Mouse (Mus musculus): ENCODE measurements at regions not wholly inside any gene's neighbourhood (a gene's known extent, or its start where the extent isn't known, plus 50 kb on each side); places are given as distances from the start of the nearest gene placed in this dataset.
A peak's percentile ranks its signal among the peaks of the same experiment; 100 is the strongest.

DNA sequence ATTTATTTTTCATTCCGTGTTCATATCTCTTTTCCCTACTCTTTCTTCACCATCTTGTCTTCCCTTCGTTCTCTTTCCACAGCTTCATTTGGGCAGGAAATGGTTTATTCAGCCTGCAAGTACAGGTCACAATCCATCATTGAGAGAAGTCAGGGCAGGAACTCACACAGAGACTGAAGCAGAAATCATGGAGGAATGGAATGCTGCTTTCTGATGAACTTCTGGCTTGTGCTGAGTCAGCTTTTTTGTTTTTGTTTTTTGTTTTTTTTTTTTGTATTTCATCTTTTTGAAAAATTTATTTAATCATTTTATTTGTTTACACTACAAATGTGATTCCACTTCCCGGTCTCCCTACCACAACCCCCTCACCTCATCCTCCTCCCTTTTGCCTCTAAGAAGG, 51.2 kb upstream of the Suclg2 start:
- no peak for ATAC-seq (ENCODE audit: low read depth)
- Histone ChIP-seq H3K27me3 (ENCODE audit: control insufficient read depth, insufficient read depth, low read depth, low read length) (no peaks in the 10 kb centered on the region), H3K4me3 (ENCODE audit: low read length) (no peak overlapping the region), H3K4me2 (ENCODE audit: low read depth, low read length) (no peak overlapping the region), H3K36me3 (ENCODE audit: control insufficient read depth, insufficient read depth, low read length) (no peaks in the 10 kb centered on the region), H3K9me3 (ENCODE audit: control insufficient read depth, low read length) (no peaks in the 10 kb centered on the region), H3K4me1 (replicated peaks; ENCODE audit: control insufficient read depth, insufficient read depth, low read length) (no peaks in the 10 kb centered on the region), H3K9ac (ENCODE audit: low read length) (no peak overlapping the region), H3K27ac (ENCODE audit: low read length) (no peak overlapping the region)
- 53% methylated on average over 3 of the region's 3 CpGs for WGBS

DNA sequence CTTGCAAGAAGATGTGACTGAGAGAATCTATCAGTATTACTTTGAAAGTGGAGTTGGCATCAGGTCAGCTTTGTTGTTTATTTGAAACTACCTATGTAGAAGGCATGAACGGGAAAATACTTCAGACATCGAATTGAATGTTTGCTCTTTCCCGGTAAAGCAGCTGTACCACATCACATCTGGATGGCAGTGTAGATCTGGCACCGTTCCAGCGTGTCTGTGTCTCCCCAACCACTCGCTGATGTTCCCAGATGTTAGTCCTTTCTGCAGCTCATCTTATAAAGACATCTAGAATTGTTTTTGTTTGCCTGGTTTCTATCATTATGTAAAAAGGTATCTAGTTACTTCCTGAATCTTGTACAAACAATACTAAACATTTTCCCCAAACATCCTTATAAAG, 83.1 kb upstream of the Suclg2 start:
- 28% methylated on average over 6 of the region's 6 CpGs for WGBS
- H3K4me1 ChIP-seq (replicated peaks; ENCODE audit: control insufficient read depth, insufficient read depth, low read length) = no peaks in the 10 kb centered on the region
- H3K9me3 ChIP-seq (ENCODE audit: control insufficient read depth, low read length) = no peaks in the 10 kb centered on the region
- no peak overlapping the region for H3K9ac ChIP-seq (ENCODE audit: low read length)
- no peaks in the 10 kb centered on the region for H3K27me3 ChIP-seq (ENCODE audit: control insufficient read depth, insufficient read depth, low read depth, low read length)
- ATAC-seq (ENCODE audit: low read depth) = no peak
- H3K4me2 ChIP-seq (ENCODE audit: low read depth, low read length) = no peak overlapping the region
- no peak overlapping the region for H3K27ac ChIP-seq (ENCODE audit: low read length)
- H3K4me3 ChIP-seq (ENCODE audit: low read length) = no peak overlapping the region
- no peaks in the 10 kb centered on the region for H3K36me3 ChIP-seq (ENCODE audit: control insufficient read depth, insufficient read depth, low read length)

DNA sequence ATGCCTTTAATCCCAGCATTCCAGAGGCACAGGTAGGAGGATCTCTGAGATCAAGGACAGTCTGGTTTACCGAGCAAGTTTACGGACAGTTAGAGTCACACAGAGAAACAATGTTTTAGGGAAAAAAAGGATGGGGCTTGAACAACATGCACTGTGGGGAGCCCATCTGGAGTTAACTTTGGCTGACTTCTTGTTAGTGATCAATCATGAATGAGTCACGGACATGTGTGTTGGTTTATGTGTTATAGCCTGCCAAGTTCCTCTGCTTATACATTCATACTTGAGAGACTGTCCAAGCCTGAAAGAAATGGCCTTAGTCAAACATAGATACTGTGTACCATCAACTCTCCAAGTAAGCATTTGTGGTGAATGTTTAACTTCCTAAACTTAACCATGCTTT, 122.9 kb upstream of the Suclg2 start:
- H3K4me3 ChIP-seq (ENCODE audit: low read length) = no peak overlapping the region
- no peaks in the 10 kb centered on the region for H3K27me3 ChIP-seq (ENCODE audit: control insufficient read depth, insufficient read depth, low read depth, low read length)
- no peak overlapping the region for H3K9ac ChIP-seq (ENCODE audit: low read length)
- peak; percentile 87 for ATAC-seq (ENCODE audit: low read depth)
- no peak overlapping the region for H3K27ac ChIP-seq (ENCODE audit: low read length)
- no peaks in the 10 kb centered on the region for H3K36me3 ChIP-seq (ENCODE audit: control insufficient read depth, insufficient read depth, low read length)
- no peaks in the 10 kb centered on the region; the same call in 1 of the 2 replicates for H3K4me1 ChIP-seq (replicated peaks; ENCODE audit: control insufficient read depth, insufficient read depth, low read length)
- 30% methylated on average over 3 of the region's 3 CpGs for WGBS
- no peaks in the 10 kb centered on the region for H3K9me3 ChIP-seq (ENCODE audit: control insufficient read depth, low read length)
- no peak overlapping the region for H3K4me2 ChIP-seq (ENCODE audit: low read depth, low read length)

DNA sequence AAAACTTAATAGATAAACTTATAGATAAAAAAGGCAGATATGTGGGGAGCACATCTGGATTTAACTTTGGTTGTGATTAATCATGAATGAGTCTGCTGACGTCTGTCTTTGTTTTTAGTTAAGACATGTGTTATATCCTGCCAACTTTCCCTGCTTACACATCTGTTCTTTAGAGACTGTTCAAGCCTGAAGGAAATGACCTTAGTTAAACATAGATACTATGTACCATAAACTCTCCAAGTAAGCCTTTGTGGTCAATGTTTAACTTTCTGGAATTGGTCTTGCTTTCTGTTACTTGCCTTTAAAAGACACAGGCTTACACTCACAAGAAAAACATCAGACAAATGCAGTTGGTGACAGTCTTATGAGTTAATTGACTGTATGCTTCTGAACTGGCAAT, 127.9 kb upstream of the Suclg2 start:
- WGBS = 3% methylated on average over 1 of the region's 1 CpGs
- no peak overlapping the region for H3K4me2 ChIP-seq (ENCODE audit: low read depth, low read length)
- H3K9ac ChIP-seq (ENCODE audit: low read length) = no peak overlapping the region
- H3K4me3 ChIP-seq (ENCODE audit: low read length) = no peak overlapping the region
- H3K36me3 ChIP-seq (ENCODE audit: control insufficient read depth, insufficient read depth, low read length) = no peaks in the 10 kb centered on the region
- H3K4me1 ChIP-seq (replicated peaks; ENCODE audit: control insufficient read depth, insufficient read depth, low read length) = no peaks in the 10 kb centered on the region; the same call in 1 of the 2 replicates
- no peak for ATAC-seq (ENCODE audit: low read depth)
- H3K27me3 ChIP-seq (ENCODE audit: control insufficient read depth, insufficient read depth, low read depth, low read length) = no peaks in the 10 kb centered on the region
- no peaks in the 10 kb centered on the region for H3K9me3 ChIP-seq (ENCODE audit: control insufficient read depth, low read length)
- no peak overlapping the region for H3K27ac ChIP-seq (ENCODE audit: low read length)

DNA sequence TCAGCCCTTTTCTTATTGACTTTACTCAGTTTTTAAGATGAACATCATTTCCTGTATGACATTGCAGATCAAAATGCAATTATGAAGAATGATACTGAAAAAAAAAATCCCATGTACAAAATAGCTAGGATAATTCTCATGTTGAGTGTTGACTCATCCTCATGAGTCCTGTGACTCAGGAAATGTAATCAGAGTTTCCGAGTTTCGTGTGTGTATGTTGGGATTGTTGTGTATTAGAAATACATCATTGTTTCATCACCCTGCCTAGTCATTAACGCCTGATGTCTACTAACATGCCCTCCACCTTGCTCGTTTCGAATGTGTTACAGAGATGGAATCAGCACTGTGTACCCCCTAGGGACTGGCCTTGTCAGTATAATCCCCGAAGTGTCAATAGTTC, 156.9 kb upstream of the Suclg2 start:
- H3K27ac ChIP-seq (ENCODE audit: low read length) = no peak overlapping the region

DNA sequence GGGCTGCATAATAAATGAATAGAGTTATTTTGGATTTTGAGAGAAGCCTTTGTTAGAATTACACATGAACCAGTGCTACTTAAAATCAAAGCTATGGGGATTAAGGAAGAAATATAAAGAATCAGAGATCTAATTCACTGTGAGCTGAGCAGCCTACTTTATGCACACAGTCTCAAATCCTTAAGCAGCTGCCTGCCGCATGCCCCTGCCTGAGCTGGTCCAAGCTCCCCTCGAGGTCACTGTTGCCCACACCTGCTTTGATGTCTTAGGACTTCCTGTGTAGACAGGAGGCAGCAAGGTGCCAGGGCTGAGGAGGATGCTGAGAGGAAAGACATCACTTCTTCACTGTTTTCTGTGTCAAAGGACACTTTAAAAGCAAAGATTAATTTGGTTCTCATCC, 157.7 kb upstream of the Suclg2 start:
- Histone ChIP-seq H3K4me2 (ENCODE audit: low read depth, low read length) (no peak overlapping the region), H3K4me1 (replicated peaks; ENCODE audit: control insufficient read depth, insufficient read depth, low read length) (no peaks in the 10 kb centered on the region), H3K9ac (ENCODE audit: low read length) (no peak overlapping the region), H3K4me3 (ENCODE audit: low read length) (no peak overlapping the region), H3K36me3 (ENCODE audit: control insufficient read depth, insufficient read depth, low read length) (no peaks in the 10 kb centered on the region), H3K27me3 (ENCODE audit: control insufficient read depth, insufficient read depth, low read depth, low read length) (no peaks in the 10 kb centered on the region), H3K27ac (ENCODE audit: low read length) (no peak overlapping the region), H3K9me3 (ENCODE audit: control insufficient read depth, low read length) (no peaks in the 10 kb centered on the region)
- 55% methylated on average over 2 of the region's 2 CpGs for WGBS
- ATAC-seq (ENCODE audit: low read depth) = no peak

More for the DNA sequence above, 156.9 kb upstream of the Suclg2 start:
- Histone ChIP-seq H3K9me3 (ENCODE audit: control insufficient read depth, low read length) (no peaks in the 10 kb centered on the region), H3K27me3 (ENCODE audit: control insufficient read depth, insufficient read depth, low read depth, low read length) (no peaks in the 10 kb centered on the region), H3K4me3 (ENCODE audit: low read length) (no peak overlapping the region), H3K36me3 (ENCODE audit: control insufficient read depth, insufficient read depth, low read length) (no peaks in the 10 kb centered on the region), H3K4me2 (ENCODE audit: low read depth, low read length) (no peak overlapping the region), H3K4me1 (replicated peaks; ENCODE audit: control insufficient read depth, insufficient read depth, low read length) (no peaks in the 10 kb centered on the region), H3K9ac (ENCODE audit: low read length) (no peak overlapping the region)
- no peak for ATAC-seq (ENCODE audit: low read depth)
- WGBS = 68% methylated on average over 6 of the region's 6 CpGs

DNA sequence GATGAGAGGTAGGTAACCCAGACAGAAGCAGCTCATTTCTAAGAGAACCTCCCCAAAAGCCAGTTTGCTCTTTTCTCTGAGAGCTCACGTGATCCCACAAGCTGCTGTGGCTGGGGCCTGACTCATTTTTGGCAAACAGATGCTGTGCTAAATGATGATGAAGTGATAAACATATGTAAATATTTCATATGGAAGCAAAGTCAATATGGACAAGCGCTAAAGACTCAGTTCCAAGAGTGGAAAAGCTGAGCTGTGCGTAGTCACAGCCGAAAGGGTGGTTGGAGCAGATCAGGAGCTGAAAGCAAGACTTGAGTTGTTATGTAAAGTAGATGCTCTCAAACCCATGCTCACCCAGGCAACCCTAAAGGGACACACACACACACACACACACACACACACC, 168.0 kb upstream of the Suclg2 start:
- no peak overlapping the region for H3K4me3 ChIP-seq (ENCODE audit: low read length)
- H3K9me3 ChIP-seq (ENCODE audit: control insufficient read depth, low read length) = no peaks in the 10 kb centered on the region
- ATAC-seq (ENCODE audit: low read depth) = peak; percentile 89
- H3K9ac ChIP-seq (ENCODE audit: low read length) = no peak overlapping the region
- H3K27ac ChIP-seq (ENCODE audit: low read length) = no peak overlapping the region
- no peaks in the 10 kb centered on the region for H3K27me3 ChIP-seq (ENCODE audit: control insufficient read depth, insufficient read depth, low read depth, low read length)
- 61% methylated on average over 4 of the region's 4 CpGs for WGBS
- no peaks in the 10 kb centered on the region for H3K36me3 ChIP-seq (ENCODE audit: control insufficient read depth, insufficient read depth, low read length)
- H3K4me2 ChIP-seq (ENCODE audit: low read depth, low read length) = no peak overlapping the region
- H3K4me1 ChIP-seq (replicated peaks; ENCODE audit: control insufficient read depth, insufficient read depth, low read length) = no peaks in the 10 kb centered on the region; the same call in 1 of the 2 replicates

DNA sequence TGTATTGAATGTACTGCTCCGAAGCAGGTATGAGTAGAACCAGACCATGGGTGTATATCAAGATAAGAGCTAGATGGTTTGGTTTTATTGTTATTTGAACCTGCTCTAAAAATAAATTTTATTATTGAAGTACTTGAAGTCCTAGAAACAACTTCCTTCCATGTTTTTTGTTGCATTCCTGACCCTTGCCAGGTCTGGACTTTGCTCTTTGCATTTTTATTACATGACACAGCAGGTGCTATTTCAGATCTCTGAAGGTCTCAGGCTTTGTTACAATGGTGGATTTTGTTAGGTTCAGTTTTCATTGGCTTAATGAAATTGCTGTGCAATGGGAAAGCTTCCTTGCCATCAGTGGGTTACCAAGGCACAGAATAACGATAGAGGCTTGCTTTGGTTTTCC, 184.0 kb upstream of the Suclg2 start:
- peaks cover 3% of the 10 kb centered on the region; the same call in 1 of the 2 replicates for H3K9me3 ChIP-seq (ENCODE audit: control insufficient read depth, low read length)
- H3K27me3 ChIP-seq (ENCODE audit: control insufficient read depth, insufficient read depth, low read depth, low read length) = no peaks in the 10 kb centered on the region
- H3K4me3 ChIP-seq (ENCODE audit: low read length) = no peak overlapping the region
- H3K4me1 ChIP-seq (replicated peaks; ENCODE audit: control insufficient read depth, insufficient read depth, low read length) = no peaks in the 10 kb centered on the region; the same call in 1 of the 2 replicates
- no peak overlapping the region for H3K27ac ChIP-seq (ENCODE audit: low read length)
- ATAC-seq (ENCODE audit: low read depth) = no peak
- no peak overlapping the region for H3K9ac ChIP-seq (ENCODE audit: low read length)
- no peak overlapping the region for H3K4me2 ChIP-seq (ENCODE audit: low read depth, low read length)
- 73% methylated on average over 2 of the region's 2 CpGs for WGBS
- H3K36me3 ChIP-seq (ENCODE audit: control insufficient read depth, insufficient read depth, low read length) = no peaks in the 10 kb centered on the region

DNA sequence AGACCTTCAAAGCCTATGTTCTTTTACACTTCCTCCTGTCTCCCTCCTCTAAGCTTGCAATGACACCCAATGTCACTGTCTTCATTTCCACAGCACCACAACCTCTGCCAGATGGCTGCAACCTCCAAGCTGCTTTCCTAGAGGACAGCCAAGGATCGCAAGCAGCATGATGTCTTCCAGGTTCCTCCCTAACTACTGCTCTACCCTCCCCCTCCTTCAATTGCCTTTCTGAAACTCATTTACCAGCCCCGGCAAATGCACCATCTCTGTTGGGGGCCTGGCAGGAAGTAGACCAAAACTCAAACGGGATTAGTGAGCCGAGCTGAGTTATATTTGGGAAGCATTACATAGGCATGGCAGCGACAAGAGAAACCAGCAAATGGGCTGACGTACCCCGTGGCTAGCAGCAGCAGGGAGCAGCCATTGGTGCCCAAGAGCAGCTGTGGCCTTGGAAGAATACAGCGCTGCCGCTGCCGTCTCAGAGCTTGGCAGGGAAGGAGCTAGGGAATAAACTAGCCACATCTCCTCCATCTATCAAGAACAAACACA, 185.6 kb upstream of the Suclg2 start:
- Histone ChIP-seq H3K4me2 (ENCODE audit: low read depth, low read length) (no peak overlapping the region), H3K27me3 (ENCODE audit: control insufficient read depth, insufficient read depth, low read depth, low read length) (no peaks in the 10 kb centered on the region), H3K27ac (ENCODE audit: low read length) (no peak overlapping the region), H3K9ac (ENCODE audit: low read length) (no peak overlapping the region), H3K4me1 (replicated peaks; ENCODE audit: control insufficient read depth, insufficient read depth, low read length) (no peaks in the 10 kb centered on the region; the same call in 1 of the 2 replicates), H3K4me3 (ENCODE audit: low read length) (no peak overlapping the region), H3K9me3 (ENCODE audit: control insufficient read depth, low read length) (peaks cover 3% of the 10 kb centered on the region; the same call in 1 of the 2 replicates), H3K36me3 (ENCODE audit: control insufficient read depth, insufficient read depth, low read length) (no peaks in the 10 kb centered on the region)
- WGBS = 32% methylated on average over 10 of the region's 10 CpGs
- no peak for ATAC-seq (ENCODE audit: low read depth)

DNA sequence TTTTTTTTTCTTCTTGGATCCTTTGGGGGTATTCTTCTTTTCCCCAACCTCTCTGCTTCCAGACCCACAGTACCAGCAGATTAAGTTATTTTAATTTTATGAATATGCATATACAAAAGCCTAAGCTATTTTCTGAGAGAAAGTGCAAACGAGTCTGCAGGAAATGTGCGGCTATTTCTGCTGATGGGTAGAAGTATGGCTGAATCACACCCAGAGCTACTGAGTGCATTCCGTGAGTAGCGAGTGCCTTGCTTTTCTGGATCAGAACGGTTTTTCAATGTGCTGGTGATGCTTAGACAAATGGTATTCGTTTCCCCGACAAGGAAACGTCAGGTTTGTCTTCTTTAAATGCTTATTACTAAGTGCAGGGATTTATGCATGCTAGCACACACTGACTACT, 186.5 kb upstream of the Suclg2 start:
- no peaks in the 10 kb centered on the region for H3K36me3 ChIP-seq (ENCODE audit: control insufficient read depth, insufficient read depth, low read length)
- no peak overlapping the region for H3K4me3 ChIP-seq (ENCODE audit: low read length)
- no peak overlapping the region for H3K27ac ChIP-seq (ENCODE audit: low read length)
- WGBS = 82% methylated on average over 8 of the region's 8 CpGs
- ATAC-seq (ENCODE audit: low read depth) = no peak
- no peak overlapping the region for H3K9ac ChIP-seq (ENCODE audit: low read length)
- no peaks in the 10 kb centered on the region; the same call in 1 of the 2 replicates for H3K4me1 ChIP-seq (replicated peaks; ENCODE audit: control insufficient read depth, insufficient read depth, low read length)
- peaks cover 3% of the 10 kb centered on the region; the same call in 1 of the 2 replicates for H3K9me3 ChIP-seq (ENCODE audit: control insufficient read depth, low read length)
- no peak overlapping the region for H3K4me2 ChIP-seq (ENCODE audit: low read depth, low read length)
- H3K27me3 ChIP-seq (ENCODE audit: control insufficient read depth, insufficient read depth, low read depth, low read length) = no peaks in the 10 kb centered on the region
